Mouse (Mus musculus) intestine, embryonic 14.5 days (tissue): ENCODE measurements at regions not wholly inside any gene's neighbourhood (a gene's known extent, or its start where the extent isn't known, plus 50 kb on each side); places are given as distances from the start of the nearest gene placed in this dataset.
A peak's percentile ranks its signal among the peaks of the same experiment; 100 is the strongest.
"Not testable (repeated sequence)": the region's sequence is repeated elsewhere in the genome, so short reads cannot be mapped to it uniquely, and the experiment has no call there.

Experiments used
- ATAC-seq: fragments of 200-750 bp; cut with Nextera tagmentation; replicated peaks from 2 replicates; pipeline ENCODE4 v1.8.0; 2017; ENCODE audit warnings: low read depth, moderate number of reproducible peaks, moderate TSS enrichment, moderate library complexity; ENCODE audit not compliant: low FRiP score, low TSS enrichment
- DNase-seq: peaks from one replicate; pipeline ENCODE4 v3.0.0-alpha.2; 2018; ENCODE audit warnings: low spot score
- H3K27ac ChIP-seq: fragments of 300-500 bp; sonication (generic); 2 replicates; pipeline ENCODE4 v1.5.1; 2014; ENCODE audit warnings: low read depth, mild to moderate bottlenecking, control low read depth
- H3K27me3 ChIP-seq: fragments of 300-500 bp; sonication (generic); replicated peaks from 2 replicates; pipeline ENCODE4 v1.6.1; 2014; ENCODE audit warnings: low read length, control low read depth; ENCODE audit not compliant: control insufficient read depth, insufficient read depth
- H3K36me3 ChIP-seq: fragments of 300-500 bp; sonication (generic); 2 replicates; pipeline ENCODE4 v1.6.1; 2014; ENCODE audit warnings: low read length, control low read depth; ENCODE audit not compliant: control insufficient read depth, insufficient read depth
- H3K4me1 ChIP-seq: fragments of 300-500 bp; sonication (generic); replicated peaks from 2 replicates; pipeline ENCODE4 v1.6.1; 2014; ENCODE audit warnings: low read length, control low read depth, mixed read lengths; ENCODE audit not compliant: control insufficient read depth, insufficient read depth
- H3K4me2 ChIP-seq: fragments of 300-500 bp; sonication (generic); 2 replicates; pipeline ENCODE4 v1.6.1; 2014; ENCODE audit warnings: low read length
- H3K4me3 ChIP-seq: fragments of 300-500 bp; sonication (generic); 2 replicates; pipeline ENCODE4 v1.5.1; 2014; ENCODE audit warnings: low read depth, low read length, control low read depth, mixed read lengths
- H3K9ac ChIP-seq: fragments of 300-500 bp; sonication (generic); 2 replicates; pipeline ENCODE4 v1.6.1; 2014; ENCODE audit warnings: mild to moderate bottlenecking, low read length
- H3K9me3 ChIP-seq: fragments of 300-500 bp; sonication (generic); 2 replicates; pipeline ENCODE4 v1.6.1; 2016; ENCODE audit warnings: low read length, control low read depth; ENCODE audit not compliant: control insufficient read depth
- WGBS: fragments of 180-500 bp; shearing (Covaris S2); extraction: QIAGEN DNeasy Blood & Tissue Kit; methylation state at CpG from one replicate; pipeline ENCODE4 v1.1.7; 2014; 5-methylcytosine and 5-hydroxymethylcytosine counted together

- not testable (repeated sequence) for H3K27ac ChIP-seq, H3K4me1 ChIP-seq, H3K27me3 ChIP-seq, H3K4me3 ChIP-seq, H3K36me3 ChIP-seq, H3K9me3 ChIP-seq, DNase-seq, H3K4me2 ChIP-seq, ATAC-seq, H3K9ac ChIP-seq
- 86% methylated on average over 8 of the region's 9 CpGs for WGBS
Measured at GRCm38 (mm10) chr13:61957197-61957596, 172.5 kb upstream of the Zfp808 start.

- WGBS: 83% methylated on average over 3 of the region's 3 CpGs
- H3K36me3 ChIP-seq, H3K4me1 ChIP-seq, H3K9ac ChIP-seq, H3K4me3 ChIP-seq, H3K9me3 ChIP-seq, H3K4me2 ChIP-seq, DNase-seq, H3K27me3 ChIP-seq, H3K27ac ChIP-seq, ATAC-seq: not testable (repeated sequence)
Measured at GRCm38 (mm10) chr13:61978856-61979255, 150.8 kb upstream of the Zfp808 start.

- H3K9ac ChIP-seq, H3K27ac ChIP-seq, H3K4me2 ChIP-seq, H3K9me3 ChIP-seq, DNase-seq, ATAC-seq, H3K4me1 ChIP-seq, H3K27me3 ChIP-seq, H3K36me3 ChIP-seq, H3K4me3 ChIP-seq: not testable (repeated sequence)
- WGBS: 71% methylated on average over 3 of the region's 3 CpGs
Measured at GRCm38 (mm10) chr13:61996519-61996918, 133.2 kb upstream of the Zfp808 start.

- H3K27ac ChIP-seq, H3K4me3 ChIP-seq, H3K27me3 ChIP-seq, H3K4me1 ChIP-seq, H3K9ac ChIP-seq, ATAC-seq, H3K9me3 ChIP-seq, H3K36me3 ChIP-seq: not testable (repeated sequence)
- 3% methylated on average over 6 of the region's 6 CpGs for WGBS
- DNase-seq: peak; percentile 51
- peak overlapping the region; percentile 37; the same call in 1 of the 2 replicates for H3K4me2 ChIP-seq
Measured at GRCm38 (mm10) chr13:61998803-61999202, 130.9 kb upstream of the Zfp808 start.

- not testable (repeated sequence) for ATAC-seq, H3K9ac ChIP-seq, H3K4me2 ChIP-seq, H3K27me3 ChIP-seq, H3K4me1 ChIP-seq, H3K9me3 ChIP-seq, H3K36me3 ChIP-seq, H3K27ac ChIP-seq, DNase-seq, H3K4me3 ChIP-seq
- 82% methylated on average over 1 of the region's 1 CpGs for WGBS
Measured at GRCm38 (mm10) chr13:62007321-62007720, 122.4 kb upstream of the Zfp808 start.

GRCm38 (mm10) chr13:62015424-62016167, 114.1 kb upstream of the Zfp808 start:
- H3K27me3 ChIP-seq, H3K36me3 ChIP-seq, H3K4me1 ChIP-seq, H3K9me3 ChIP-seq: not testable (repeated sequence)
- Histone ChIP-seq H3K27ac (peak overlapping the region; percentile 75), H3K9ac (peak overlapping the region; percentile 61), H3K4me2 (peak overlapping the region; percentile 47), H3K4me3 (peak overlapping the region; percentile 69)
- ATAC-seq (peak; percentile 90), DNase-seq (peak; percentile 83)
- WGBS: 2% methylated on average over 22 of the region's 22 CpGs

- peak overlapping the region; percentile 69 for H3K4me3 ChIP-seq
- not testable (repeated sequence) for H3K27me3 ChIP-seq, H3K9me3 ChIP-seq, DNase-seq, H3K36me3 ChIP-seq, H3K4me1 ChIP-seq
- peak overlapping the region; percentile 61 for H3K9ac ChIP-seq
- WGBS: 5% methylated on average over 5 of the region's 5 CpGs
- ATAC-seq: 0 out of 2 replicates have a peak, but pooled peaks have one; percentile 23
- H3K4me2 ChIP-seq: peak overlapping the region; percentile 47
- peak overlapping the region; percentile 75 for H3K27ac ChIP-seq
Measured at GRCm38 (mm10) chr13:62016168-62016502, 113.6 kb upstream of the Zfp808 start.

GRCm38 (mm10) chr13:62037646-62038045, 92.0 kb upstream of the Zfp808 start:
- H3K9ac ChIP-seq, H3K27me3 ChIP-seq, H3K27ac ChIP-seq, H3K4me1 ChIP-seq, H3K4me3 ChIP-seq, DNase-seq, H3K4me2 ChIP-seq, H3K9me3 ChIP-seq, H3K36me3 ChIP-seq, ATAC-seq: not testable (repeated sequence)
- WGBS: 89% methylated on average over 2 of the region's 2 CpGs

GRCm38 (mm10) chr13:62077951-62078671, 51.6 kb upstream of the Zfp808 start:
- H3K27me3 ChIP-seq, H3K9me3 ChIP-seq, H3K4me2 ChIP-seq, H3K27ac ChIP-seq, H3K4me3 ChIP-seq, H3K4me1 ChIP-seq, H3K9ac ChIP-seq, H3K36me3 ChIP-seq, ATAC-seq, DNase-seq: not testable (repeated sequence)
- WGBS: 66% methylated on average over 2 of the region's 2 CpGs
